Mouse (Mus musculus) urinary bladder, adult 2 months (tissue): ENCODE results near the gene Klhl42. TPM values are rescaled to one million over a fixed set of nuclear protein-coding genes. Genes with fewer than 3 reads are reported as not detected.

Source experiments
- DNase-seq: peaks from one replicate; pipeline ENCODE4 v3.0.0; 2022; ENCODE audit warnings: low spot score
- polyA plus RNA-seq: library from polyadenylated mRNA; depleted of rRNA; stranded (reverse); fragments of >200 nt; gene quantifications from 2 replicates; pipeline ENCODE4 v1.2.3, GENCODE M21; 2012; rRNA removed

The Klhl42 gene
- polyA plus RNA-seq, 1 experiment = 18.4 TPM

DNA sequence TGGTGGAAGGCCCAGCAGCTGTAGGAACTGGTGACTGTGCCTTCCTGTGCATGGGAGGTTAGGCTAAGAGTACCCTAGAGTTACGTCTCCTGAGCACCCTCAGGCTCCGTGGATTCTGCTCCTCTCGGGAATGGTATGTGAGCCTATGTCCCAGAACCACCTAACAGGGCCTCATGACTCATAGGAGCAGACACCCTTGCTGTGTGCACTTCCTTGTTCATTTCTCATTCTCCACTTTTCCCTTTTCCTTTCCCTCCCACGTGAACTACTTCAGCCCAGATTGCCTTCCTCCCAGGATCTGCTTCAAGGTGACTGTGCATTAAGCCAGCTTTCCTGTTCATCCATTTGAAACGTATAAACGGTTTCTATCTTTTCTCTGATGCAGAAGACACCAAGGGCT is 59.9 kb downstream of the Klhl42 start:
- no peak for DNase-seq

DNA sequence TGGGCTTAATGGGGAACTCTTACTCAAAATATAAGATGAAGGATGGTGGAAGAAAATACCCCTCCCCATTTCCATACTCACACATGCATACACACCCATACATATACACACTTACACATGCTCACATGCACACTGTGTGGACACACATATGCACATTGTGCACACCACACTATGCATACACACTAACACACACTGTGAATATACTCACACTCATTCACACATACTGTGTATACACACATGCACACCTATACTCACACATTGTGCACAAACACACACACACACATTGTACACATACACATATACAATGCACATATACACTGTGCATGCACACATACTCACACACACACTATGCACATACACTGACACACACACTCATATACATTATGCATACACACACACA is 60.7 kb downstream of the Klhl42 start:
- no peak for DNase-seq

DNA sequence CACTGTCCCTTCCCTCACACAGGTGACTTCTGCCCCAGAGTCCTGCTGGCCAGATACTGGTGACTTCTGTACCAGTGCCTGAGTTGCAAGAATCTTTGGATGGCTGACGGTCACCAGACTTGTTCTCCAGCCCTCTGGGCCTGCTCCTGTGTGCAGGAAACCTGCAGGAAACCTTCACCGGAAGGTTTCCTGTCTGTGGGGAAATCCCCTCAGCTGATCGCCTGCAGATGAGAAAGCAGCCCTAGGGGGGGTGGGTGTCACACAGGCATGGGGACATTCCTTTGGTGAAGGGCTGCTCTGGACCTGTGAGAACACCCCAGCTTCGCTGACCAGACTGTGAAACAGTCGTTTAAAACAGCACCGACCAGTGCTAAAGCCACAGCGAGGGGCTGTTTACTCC is 63.9 kb downstream of the Klhl42 start:
- DNase-seq = no peak

DNA sequence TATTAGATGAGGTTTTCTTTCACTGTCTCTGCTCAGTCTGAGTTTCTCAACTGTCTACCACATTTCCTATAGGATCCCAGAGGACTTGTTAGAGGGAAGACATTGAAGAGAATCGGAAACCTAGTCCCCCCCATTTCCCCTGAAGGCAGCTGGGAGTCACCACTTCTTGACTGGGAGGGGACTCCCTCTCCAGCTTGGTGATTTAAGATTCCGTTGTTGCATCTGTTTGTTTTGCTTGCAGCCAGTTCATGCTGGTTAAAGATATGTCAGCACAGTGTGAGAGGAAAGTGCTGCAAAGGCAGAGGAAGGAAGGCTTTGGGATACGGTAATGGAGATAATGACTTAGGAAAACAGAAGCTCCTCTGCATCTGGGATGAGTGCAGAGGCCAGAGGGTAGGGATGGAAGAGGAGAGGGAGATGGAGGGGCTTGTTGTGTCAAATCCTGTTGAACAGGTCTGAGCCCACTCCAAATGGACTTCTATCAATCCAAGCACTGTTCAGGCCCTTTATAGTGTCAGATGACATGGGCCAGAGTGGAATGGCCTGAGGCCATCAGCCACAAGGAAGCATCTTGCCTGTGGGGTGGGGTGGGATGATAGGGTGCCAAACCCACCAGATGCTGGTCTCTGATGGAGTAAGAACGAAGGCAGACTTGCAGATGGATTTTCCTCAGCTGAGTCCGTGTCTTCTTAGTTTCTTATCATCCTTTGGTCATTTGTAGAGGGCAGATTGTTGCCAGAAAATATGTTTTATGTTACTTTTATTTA is 70.8 kb downstream of the Klhl42 start:
- DNase-seq = no peak

Other genes starting within 250 kb of the Klhl42 start
- gene Smco2, start 241.3 kb upstream of the Klhl42 start, polyA plus RNA-seq = not detected in 2 replicates
- 64.0 TPM in 2 replicates for gene Ppfibp1, start 202.9 kb upstream of the Klhl42 start, polyA plus RNA-seq
- not detected in 2 replicates for gene 1700034J05Rik, start 137.0 kb upstream of the Klhl42 start, polyA plus RNA-seq
- gene Rep15, start 58.8 kb upstream of the Klhl42 start, polyA plus RNA-seq = 1.2 and 1.3 TPM in 2 replicates
- 51.2 and 58.6 TPM in 2 replicates for gene Mrps35, start 48.6 kb upstream of the Klhl42 start, polyA plus RNA-seq
- 4.3 and 4.7 TPM in 2 replicates for gene Mansc4, start 4.3 kb upstream of the Klhl42 start, polyA plus RNA-seq
- 94.4 and 138 TPM in 2 replicates for gene Pthlh, start 172.8 kb downstream of the Klhl42 start, polyA plus RNA-seq